Mouse (Mus musculus) mesoderm, embryonic 11.5 days (tissue): ENCODE results near the gene Gja10.

Experiments
- DNase-seq: peaks from one replicate; pipeline ENCODE4 v3.0.0-alpha.2; 2012; ENCODE audit warnings: low read depth, low spot score

Gene Gja10

GRCm38 (mm10) chr4:32561555-32562095 is 40.9 kb downstream of the Gja10 start:
- peak; percentile 60 for DNase-seq

DNA sequence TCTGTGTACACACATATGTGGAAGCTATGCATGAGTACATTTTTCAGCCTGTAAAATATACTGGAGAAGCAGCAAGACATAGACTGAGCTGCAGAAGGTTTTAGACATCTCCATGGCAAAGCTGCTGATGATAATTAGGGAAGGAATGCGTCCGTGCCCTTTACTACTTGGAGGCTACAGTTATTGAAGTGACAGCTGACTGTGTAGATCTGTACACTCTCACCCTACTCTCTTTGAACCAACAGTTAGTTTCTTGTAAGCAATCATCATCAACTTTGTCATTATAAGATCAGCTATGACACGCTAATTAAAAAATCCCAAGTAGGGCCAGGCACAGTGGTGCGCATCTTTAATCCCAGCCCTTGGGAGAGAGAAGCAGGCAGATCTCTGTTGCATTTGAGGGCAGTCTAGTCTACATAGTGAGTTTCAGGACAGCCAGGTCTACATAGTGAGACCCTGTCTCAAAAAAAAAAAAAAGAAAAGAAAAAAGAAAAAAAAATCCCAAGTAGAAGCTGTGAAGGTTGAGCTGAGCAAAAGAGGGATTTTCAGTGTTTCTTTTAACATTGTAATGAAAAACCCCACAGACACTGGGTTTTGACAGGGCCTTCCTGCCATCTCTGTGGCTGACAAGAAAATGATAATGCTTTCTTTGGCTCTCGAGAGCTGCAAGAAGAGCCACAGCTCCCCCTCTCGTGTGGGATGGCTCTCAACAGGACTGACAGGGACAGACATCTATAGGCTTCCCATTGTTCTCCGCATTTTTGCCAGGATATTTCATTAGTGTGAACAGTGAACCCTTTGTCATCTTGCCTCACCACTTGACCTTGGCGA is 41.6 kb downstream of the Gja10 start:
- peak; percentile 66 for DNase-seq

DNA sequence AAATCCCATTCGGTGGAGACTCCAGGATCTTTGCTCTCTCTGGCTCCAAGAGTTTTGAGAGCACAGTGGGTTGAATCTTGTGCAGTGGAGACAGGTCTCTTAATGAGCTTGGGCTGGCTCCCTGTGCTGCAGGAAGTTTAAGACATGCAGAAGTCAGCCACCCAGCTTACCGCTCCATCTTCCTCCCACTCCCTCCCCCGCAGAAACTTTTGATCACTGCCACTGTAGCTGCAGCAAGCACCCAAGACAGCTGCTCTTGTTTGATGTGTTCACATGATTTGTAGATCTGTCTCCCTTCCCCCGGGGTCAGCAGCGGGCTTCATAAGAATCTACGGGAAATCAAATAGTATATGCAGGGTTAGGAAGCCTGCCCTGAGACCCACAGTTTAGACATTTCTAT is 42.3 kb downstream of the Gja10 start:
- peak; percentile 71 for DNase-seq

GRCm38 (mm10) chr4:32555506-32555905 is 47.1 kb downstream of the Gja10 start:
- no peak for DNase-seq

- peak; percentile 66 for DNase-seq
These were observed 51.2 kb downstream of the Gja10 start for GRCm38 (mm10) chr4:32551337-32551736.

GRCm38 (mm10) chr4:32549150-32549549 is 53.4 kb downstream of the Gja10 start:
- DNase-seq = no peak
